27 mouse cellular contexts compared by ENCODE assay signal in the genomic region with DNA sequence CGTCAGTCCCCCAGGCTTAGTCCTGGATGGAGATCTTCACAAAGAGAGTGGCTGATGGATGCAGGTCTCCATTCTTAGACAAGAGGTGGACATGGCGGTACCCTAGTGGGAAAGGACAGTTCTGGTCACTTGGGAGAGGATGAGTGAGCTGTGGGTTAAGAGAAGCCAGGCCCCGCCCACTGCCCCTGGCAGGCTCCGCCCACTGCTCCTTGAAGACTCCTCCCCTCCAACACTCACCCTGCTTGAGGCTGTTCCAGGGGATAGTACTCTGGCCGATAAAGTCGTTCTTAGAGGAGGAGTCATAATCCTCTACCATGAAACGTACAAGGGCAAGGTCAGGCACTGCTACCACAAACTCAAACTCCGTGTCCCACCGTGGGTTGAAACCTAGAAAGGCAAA. TPM values are rescaled to one million over a fixed set of nuclear protein-coding genes. Genes with fewer than 3 reads are reported as not detected.
A peak's percentile ranks its signal among the peaks of the same experiment; 100 is the strongest.
DNase-seq lines count a peak whose midpoint lies in the region; ATAC-seq and TF ChIP-seq lines count a peak whose summit lies in the region.
"Had no signal": no experiment of that assay in that cellular context is flagged by ENCODE, and none has a peak within 500 bp of the region (broad histone marks: within the 10 kb centered on the region; RNA-seq: fewer than 3 reads in every experiment).

No protein-coding gene starts in this region.

- no peak overlapping the region for H3K4me2 ChIP-seq in lung, postnatal 0 days (replicated peaks; ENCODE audit: low read depth, low read length)
- no peak overlapping the region for H3K4me2 ChIP-seq in midbrain, postnatal 0 days (ENCODE audit: low read depth, low read length, poor library complexity, severe bottlenecking)
- H3K4me2 ChIP-seq: embryonic facial prominence, embryonic 13.5 days; forebrain, embryonic 12.5 days; forebrain, embryonic 15.5 days; heart, embryonic 12.5 days; heart, embryonic 15.5 days; hindbrain, embryonic 14.5 days had no signal

- TF ChIP-seq EP300 in lung, postnatal 0 days (IDR thresholded peaks at IDR 0.05), result no peak

- H3K4me3 ChIP-seq in heart, embryonic 10.5 days, result no peak overlapping the region
- H3K4me3 ChIP-seq in lung, postnatal 0 days (ENCODE audit: low read depth, low read length), result no peak overlapping the region
- H3K4me3 ChIP-seq in midbrain, postnatal 0 days (ENCODE audit: low read depth, low read length), result no peak overlapping the region
- H3K4me3 ChIP-seq: embryonic facial prominence, embryonic 10.5 days; embryonic facial prominence, embryonic 13.5 days; erythroblast, embryonic 14.5 days; forebrain, embryonic 12.5 days; forebrain, embryonic 15.5 days; heart, adult 2 months; heart, embryonic 12.5 days; heart, embryonic 15.5 days had no signal

- 0 out of 2 replicates have a peak, but pooled peaks cover 1% of the 10 kb centered on the region for H3K27me3 ChIP-seq in heart, embryonic 10.5 days (ENCODE audit: insufficient read depth, poor library complexity, severe bottlenecking)
- no peaks in the 10 kb centered on the region for H3K27me3 ChIP-seq in lung, postnatal 0 days (replicated peaks; ENCODE audit: insufficient read depth, low read length)
- H3K27me3 ChIP-seq in midbrain, postnatal 0 days (ENCODE audit: insufficient read depth, low read length), result no peaks in the 10 kb centered on the region
- H3K27me3 ChIP-seq: embryonic facial prominence, embryonic 13.5 days; forebrain, embryonic 12.5 days; forebrain, embryonic 15.5 days; heart, embryonic 12.5 days; heart, embryonic 15.5 days had no signal

- H3K9me3 ChIP-seq in heart, embryonic 10.5 days, result no peaks in the 10 kb centered on the region
- H3K9me3 ChIP-seq in lung, postnatal 0 days (ENCODE audit: low read length), result no peaks in the 10 kb centered on the region
- no peaks in the 10 kb centered on the region for H3K9me3 ChIP-seq in midbrain, postnatal 0 days (ENCODE audit: low read length)
- H3K9me3 ChIP-seq: embryonic facial prominence, embryonic 10.5 days; embryonic facial prominence, embryonic 13.5 days; forebrain, embryonic 12.5 days; forebrain, embryonic 15.5 days; heart, embryonic 12.5 days; heart, embryonic 15.5 days had no signal

- peak; percentile 59 for DNase-seq in adrenal gland, postnatal 14 days
- DNase-seq in adrenal gland, adult 2 months, result no peak
- DNase-seq in heart, postnatal 4 days, result peak; percentile 9
- no peak for DNase-seq in heart, embryonic 10.5 days (ENCODE audit: low spot score)
- DNase-seq in lung, postnatal 36 days, result peak; percentile 26
- no peak for DNase-seq in lung, postnatal 0 days (ENCODE audit: low spot score)
- DNase-seq in R1 (ENCODE audit: low read depth, low spot score), result peak; percentile 71
- no peak for DNase-seq in midbrain, postnatal 0 days (ENCODE audit: low spot score)
- DNase-seq: adrenal gland, adult 8-10 months; cerebellum, adult 18-20 months; cerebellum, adult 9-10 months; cerebellum, postnatal 36 days; embryo, embryonic 11 days; gastrocnemius, postnatal 25 days; heart, adult 2 months; heart, postnatal 10 days had no signal

- no peak for TF ChIP-seq CTCF in lung, postnatal 0 days (IDR thresholded peaks at IDR 0.05)
- no peak for TF ChIP-seq CTCF in midbrain, postnatal 0 days (IDR thresholded peaks at IDR 0.05)

- no peak overlapping the region for H3K27ac ChIP-seq in heart, embryonic 10.5 days
- no peak overlapping the region for H3K27ac ChIP-seq in lung, postnatal 0 days (ENCODE audit: low read length)
- H3K27ac ChIP-seq in midbrain, postnatal 0 days (ENCODE audit: low read depth, low read length), result no peak overlapping the region
- H3K27ac ChIP-seq: embryonic facial prominence, embryonic 10.5 days; embryonic facial prominence, embryonic 13.5 days; forebrain, embryonic 12.5 days; forebrain, embryonic 15.5 days; heart, adult 2 months; heart, embryonic 15.5 days; hindbrain, embryonic 14.5 days; hindbrain, postnatal 0 days had no signal

- H3K36me3 ChIP-seq in heart, embryonic 10.5 days, result peaks cover 42% of the 10 kb centered on the region
- H3K36me3 ChIP-seq in lung, postnatal 0 days (ENCODE audit: insufficient read depth, low read length), result no peaks in the 10 kb centered on the region
- H3K36me3 ChIP-seq in midbrain, postnatal 0 days (ENCODE audit: insufficient read depth, low read length), result no peaks in the 10 kb centered on the region; the same call in 1 of the 2 replicates
- H3K36me3 ChIP-seq: forebrain, embryonic 15.5 days had no signal

- ATAC-seq in lung, postnatal 0 days, result no peak
- no peak for ATAC-seq in midbrain, postnatal 0 days (ENCODE audit: low FRiP score)
- ATAC-seq: forebrain, embryonic 15.5 days; hindbrain, postnatal 0 days; inflammation-experienced regulatory T-cells, adult 6 months had no signal

- peaks cover 29% of the 10 kb centered on the region for H3K4me1 ChIP-seq in heart, embryonic 10.5 days
- no peaks in the 10 kb centered on the region; the same call in 1 of the 2 replicates for H3K4me1 ChIP-seq in lung, postnatal 0 days (ENCODE audit: insufficient read depth, low read depth, low read length)
- H3K4me1 ChIP-seq in midbrain, postnatal 0 days (ENCODE audit: insufficient read depth, low read length), result no peaks in the 10 kb centered on the region
- H3K4me1 ChIP-seq: forebrain, embryonic 15.5 days had no signal

- H3K9ac ChIP-seq in lung, postnatal 0 days (replicated peaks; ENCODE audit: low read depth), result no peak overlapping the region
- H3K9ac ChIP-seq in midbrain, postnatal 0 days (replicated peaks; ENCODE audit: low read length, poor library complexity, severe bottlenecking), result no peak overlapping the region
- H3K9ac ChIP-seq: embryonic facial prominence, embryonic 13.5 days; forebrain, embryonic 12.5 days; forebrain, embryonic 15.5 days; heart, embryonic 12.5 days; heart, embryonic 15.5 days; hindbrain, embryonic 14.5 days had no signal

- 77% methylated on average over 9 of the region's 9 CpGs for WGBS in heart, embryonic 10.5 days
- WGBS in lung, postnatal 0 days, result 71% methylated on average over 9 of the region's 9 CpGs
- whole genome bisulfite sequencing in midbrain, postnatal 0 days, result 88% methylated on average over 9 of the region's 9 CpGs

RNA-seq across cellular contexts. Expression of gene Vill, which starts 19.2 kb away (rescaled TPM):
- 2.2 and 2.3 TPM in 2 replicates for total RNA-seq in adrenal gland, postnatal 14 days (2021)
- total RNA-seq in adrenal gland, adult 2 months (2021), result 1 to 10 TPM; 1.5 to 2.0 TPM
- 3.4 and 4.2 TPM in 2 replicates for polyA plus RNA-seq in adrenal gland, adult 2 months (2012; rRNA removed)
- 1 to 10 TPM; 4.5 to 5.4 TPM for total RNA-seq in heart, postnatal 4 days (2021)
- polyA plus RNA-seq in heart, embryonic 10.5 days (2016; fragmentation: Nextera tagmentation; extraction: Ambion mirVana), result 19.1 and 23.1 TPM in 2 replicates
- 16.6 and 20.0 TPM in 2 replicates for polyA plus RNA-seq in lung, postnatal 0 days (2015; fragmentation: Nextera tagmentation; extraction: Ambion mirVana)
- total RNA-seq in midbrain, postnatal 0 days (2014; rRNA removed), result 2.8 and 10.5 TPM in 2 replicates
- polyA plus RNA-seq in midbrain, postnatal 0 days (2015; fragmentation: Nextera tagmentation; extraction: Ambion mirVana), result 3.8 and 4.7 TPM in 2 replicates
- polyA plus RNA-seq: erythroblast, embryonic 14.5 days had no signal

RNA-seq across cellular contexts. Expression of gene Plcd1, which starts 21.5 kb away (rescaled TPM):
- total RNA-seq in adrenal gland, postnatal 14 days (2021), result 11.8 and 13.6 TPM in 2 replicates
- total RNA-seq in adrenal gland, adult 2 months (2021), result 10 to 100 TPM in 1 of 2 experiments, 1 to 10 TPM in 1; 4.8 to 20.7 TPM
- polyA plus RNA-seq in adrenal gland, adult 2 months (2012; rRNA removed), result 16.6 and 17.5 TPM in 2 replicates
- 10 to 100 TPM; 16.3 to 20.1 TPM for total RNA-seq in heart, postnatal 4 days (2021)
- 18.6 and 19.5 TPM in 2 replicates for polyA plus RNA-seq in heart, embryonic 10.5 days (2016; fragmentation: Nextera tagmentation; extraction: Ambion mirVana)
- polyA plus RNA-seq in lung, postnatal 0 days (2015; fragmentation: Nextera tagmentation; extraction: Ambion mirVana), result 9.1 and 10.4 TPM in 2 replicates
- total RNA-seq in midbrain, postnatal 0 days (2014; rRNA removed), result 12.2 and 17.4 TPM in 2 replicates
- polyA plus RNA-seq in midbrain, postnatal 0 days (2015; fragmentation: Nextera tagmentation; extraction: Ambion mirVana), result 10.9 and 11.8 TPM in 2 replicates

RNA-seq across cellular contexts. Expression of gene Dlec1, which starts 30.5 kb away (rescaled TPM):
- 1.5 and 1.7 TPM in 2 replicates for total RNA-seq in adrenal gland, postnatal 14 days (2021)
- 1 to 10 TPM; 2.0 to 2.2 TPM for total RNA-seq in adrenal gland, adult 2 months (2021)
- polyA plus RNA-seq in adrenal gland, adult 2 months (2012; rRNA removed), result 1.1 and 1.5 TPM in 2 replicates
- total RNA-seq in heart, postnatal 4 days (2021), result under 1 TPM; 0.05 to 0.18 TPM
- polyA plus RNA-seq in heart, embryonic 10.5 days (2016; fragmentation: Nextera tagmentation; extraction: Ambion mirVana), result 0.87 and 1.2 TPM in 2 replicates
- 0.57 and 0.64 TPM in 2 replicates for polyA plus RNA-seq in lung, postnatal 0 days (2015; fragmentation: Nextera tagmentation; extraction: Ambion mirVana)
- total RNA-seq in midbrain, postnatal 0 days (2014; rRNA removed), result 2.8 and 3.3 TPM in 2 replicates
- polyA plus RNA-seq in midbrain, postnatal 0 days (2015; fragmentation: Nextera tagmentation; extraction: Ambion mirVana), result 0.91 and 0.95 TPM in 2 replicates
- total RNA-seq: gastrocnemius, adult 8-10 months had no signal
- polyA plus RNA-seq: erythroblast, embryonic 14.5 days had no signal

Comparison
In these comparisons a context has a peak if more than half of its experiments do, and no peak if none do; other contexts are left out.
1. DNase-seq: peak in adrenal gland, postnatal 14 days (single experiment), heart, postnatal 4 days (single experiment), lung, postnatal 36 days (single experiment) and R1 (single experiment); none in adrenal gland, adult 2 months (single experiment), heart, embryonic 10.5 days (single experiment), lung, postnatal 0 days (single experiment) and midbrain, postnatal 0 days (single experiment).